Mouse (Mus musculus): ENCODE data around the gene Ost4. TPM values are rescaled to one million over a fixed set of nuclear protein-coding genes. Genes with fewer than 3 reads are reported as not detected.
"Not testable (repeated sequence)": the region's sequence is repeated elsewhere in the genome, so short reads cannot be mapped to it uniquely, and the experiment has no call there.

Ost4 gene
- polyA plus RNA-seq, 1 experiment from 2014 or later, result 186 TPM

DNA sequence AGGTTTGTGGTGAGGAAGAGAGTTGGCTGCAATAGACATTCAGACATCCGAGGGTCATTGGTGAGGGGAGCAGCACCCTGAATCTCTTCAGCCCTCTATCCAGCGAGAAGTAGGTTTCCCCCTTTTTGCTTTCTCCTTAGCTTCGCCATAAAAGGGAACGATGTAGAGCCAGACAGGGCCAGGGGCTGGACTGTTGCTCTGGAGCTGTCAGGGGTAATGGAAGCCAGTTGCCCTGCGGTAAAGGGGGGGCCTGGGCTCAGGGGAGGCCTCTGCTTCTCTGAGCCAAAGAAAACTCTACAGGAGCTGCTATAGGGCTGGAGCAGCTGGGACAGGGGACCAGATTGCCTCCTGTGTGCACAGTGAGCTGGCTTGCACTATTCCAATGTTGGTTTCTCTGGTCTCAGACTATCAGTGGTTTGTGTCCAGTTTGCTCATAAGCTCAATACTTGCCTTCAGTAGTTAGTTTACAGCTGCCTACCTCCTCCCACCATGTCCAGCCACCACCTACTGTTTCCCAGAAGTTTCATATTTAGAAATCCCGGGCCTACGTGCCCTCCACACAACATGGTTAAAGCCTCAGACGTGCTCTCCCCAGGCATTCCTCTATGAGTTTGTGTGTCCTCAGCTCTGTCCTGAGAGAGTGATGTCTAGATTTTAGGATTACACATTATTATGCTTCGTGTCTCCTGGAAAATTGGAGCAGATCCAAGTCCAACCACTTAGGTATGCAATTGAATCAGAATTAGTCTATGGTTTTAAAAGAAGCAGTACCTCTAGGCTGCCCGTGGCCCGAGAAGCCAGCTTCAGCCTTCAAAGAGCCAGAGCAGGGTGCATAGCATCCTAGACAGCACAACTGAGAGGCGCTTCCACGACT, 1.1 kb upstream of the Ost4 start:
- Histone ChIP-seq H3K4me3 (ENCODE audit: inconsistent target) (peak overlapping the region; percentile 31; the same call in 1 of the 2 replicates), H3K27ac (no peak overlapping the region), H3K79me2 (ENCODE audit: inconsistent target) (peaks cover 43% of the 10 kb centered on the region), H3K36me3 (ENCODE audit: inconsistent target) (peaks cover 8% of the 10 kb centered on the region; the same call in 1 of the 2 replicates)
- WGBS (ENCODE audit: missing documents), result 69% methylated on average over 13 of the region's 13 CpGs

- peaks cover 8% of the 10 kb centered on the region; the same call in 1 of the 2 replicates for H3K36me3 ChIP-seq (ENCODE audit: inconsistent target)
- no peak overlapping the region for H3K4me3 ChIP-seq (ENCODE audit: inconsistent target)
- 100% methylated on average over 5 of the region's 5 CpGs for WGBS (ENCODE audit: missing documents)
- no peak overlapping the region for H3K27ac ChIP-seq
- H3K79me2 ChIP-seq (ENCODE audit: inconsistent target), result peaks cover 75% of the 10 kb centered on the region
Measured at GRCm38 (mm10) chr5:30901860-30902259, 5.7 kb downstream of the Ost4 start.

DNA sequence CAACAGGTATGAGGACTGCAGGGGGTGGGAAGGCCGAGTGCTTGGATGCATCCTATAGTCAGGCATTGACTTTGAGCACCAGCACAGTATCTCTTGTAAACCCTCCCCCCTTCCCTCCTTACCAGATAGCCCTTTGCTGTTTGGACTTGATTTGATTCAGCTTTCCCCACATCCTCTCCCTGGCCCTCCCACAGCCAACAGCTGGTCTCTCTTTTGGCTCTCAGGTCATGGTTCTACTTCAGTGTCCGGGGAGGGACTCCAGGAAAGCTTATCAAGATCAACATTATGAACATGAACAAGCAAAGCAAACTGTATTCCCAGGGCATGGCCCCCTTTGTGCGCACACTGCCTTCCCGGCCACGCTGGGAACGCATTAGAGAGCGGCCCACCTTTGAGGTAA, 17.2 kb downstream of the Ost4 start:
- WGBS (ENCODE audit: missing documents), result 91% methylated on average over 7 of the region's 7 CpGs
- H3K79me2 ChIP-seq (ENCODE audit: inconsistent target), result no peaks in the 10 kb centered on the region; the same call in 1 of the 2 replicates
- no peak overlapping the region for H3K4me3 ChIP-seq (ENCODE audit: inconsistent target)
- H3K36me3 ChIP-seq (ENCODE audit: inconsistent target), result peaks cover 16% of the 10 kb centered on the region; the same call in 1 of the 2 replicates
- no peak overlapping the region for H3K27ac ChIP-seq

DNA sequence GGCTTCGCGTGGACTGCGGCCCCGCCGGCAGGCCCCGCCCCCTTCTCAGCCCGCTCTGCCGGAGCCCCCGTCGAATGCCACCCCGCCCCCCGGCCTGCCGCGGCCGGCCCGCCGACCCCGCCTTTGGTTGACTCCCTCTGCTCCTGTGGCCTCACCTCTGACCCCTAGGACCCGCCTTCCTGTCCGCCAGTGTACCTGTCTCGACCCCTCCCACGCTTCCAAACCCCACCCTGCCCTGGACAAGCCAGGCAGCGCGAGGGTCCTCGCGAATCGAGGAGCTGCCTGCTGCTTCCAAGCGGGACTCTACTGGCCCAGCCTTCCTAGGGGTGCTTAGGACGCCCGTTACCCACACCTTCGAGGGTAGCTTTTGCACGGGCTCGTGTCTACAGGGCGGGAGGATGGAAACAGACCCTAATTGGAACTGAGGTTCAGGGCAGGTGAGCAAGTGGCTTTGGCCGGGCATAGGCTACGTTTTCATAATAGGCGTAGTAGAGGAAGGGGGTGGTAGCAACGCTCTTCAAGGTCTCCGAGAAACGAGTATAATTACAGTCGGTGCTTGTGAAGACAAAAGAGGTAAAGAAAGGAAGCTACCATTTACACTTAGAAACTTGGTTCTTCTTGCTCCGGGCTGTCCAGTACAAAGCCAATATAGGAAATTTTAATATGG, 18.4 kb downstream of the Ost4 start:
- WGBS (ENCODE audit: missing documents), result 5% methylated on average over 38 of the region's 42 CpGs
- Histone ChIP-seq H3K79me2 (ENCODE audit: inconsistent target) (no peaks in the 10 kb centered on the region), H3K36me3 (ENCODE audit: inconsistent target) (peaks cover 16% of the 10 kb centered on the region; the same call in 1 of the 2 replicates), H3K4me3 (ENCODE audit: inconsistent target) (peak overlapping the region; percentile 69), H3K27ac (no peak overlapping the region)

- under 1% methylated on average over 42 of the region's 42 CpGs for WGBS (ENCODE audit: missing documents)
- H3K79me2 ChIP-seq (ENCODE audit: inconsistent target), result no peaks in the 10 kb centered on the region
Measured at GRCm38 (mm10) chr5:30888337-30889087, 19.1 kb downstream of the Ost4 start, which contains the start of gene Agbl5. Agbl5 (plus strand) TSS chr5:30888694.

GRCm38 (mm10) chr5:30887858-30888336, 19.7 kb downstream of the Ost4 start:
- WGBS (ENCODE audit: missing documents), result under 1% methylated on average over 28 of the region's 28 CpGs
- Histone ChIP-seq H3K36me3 (ENCODE audit: inconsistent target) (peaks cover 10% of the 10 kb centered on the region; the same call in 1 of the 2 replicates), H3K4me3 (ENCODE audit: inconsistent target) (peak overlapping the region; percentile 69), H3K27ac (peak overlapping the region; percentile 21; the same call in 1 of the 2 replicates), H3K79me2 (ENCODE audit: inconsistent target) (no peaks in the 10 kb centered on the region)

More at GRCm38 (mm10) chr5:30888337-30889087, 19.1 kb downstream of the Ost4 start, which contains the start of gene Agbl5:
- peak within 1 kb of the TSS; percentile 69 for H3K4me3 ChIP-seq (ENCODE audit: inconsistent target)
- H3K27ac ChIP-seq, result peak within 1 kb of the TSS; percentile 21; the same call in 1 of the 2 replicates
- H3K36me3 ChIP-seq (ENCODE audit: inconsistent target), result peaks cover 16% of the 10 kb centered on the region; the same call in 1 of the 2 replicates

- Histone ChIP-seq H3K36me3 (ENCODE audit: inconsistent target) (0 out of 2 replicates have a peak, but pooled peaks cover 5% of the 10 kb centered on the region), H3K4me3 (ENCODE audit: inconsistent target) (peak overlapping the region; percentile 69), H3K79me2 (ENCODE audit: inconsistent target) (no peaks in the 10 kb centered on the region), H3K27ac (peak overlapping the region; percentile 17; the same call in 1 of the 2 replicates)
- WGBS (ENCODE audit: missing documents), result 2% methylated on average over 19 of the region's 19 CpGs
Measured at GRCm38 (mm10) chr5:30887331-30887761, 20.2 kb downstream of the Ost4 start.

DNA sequence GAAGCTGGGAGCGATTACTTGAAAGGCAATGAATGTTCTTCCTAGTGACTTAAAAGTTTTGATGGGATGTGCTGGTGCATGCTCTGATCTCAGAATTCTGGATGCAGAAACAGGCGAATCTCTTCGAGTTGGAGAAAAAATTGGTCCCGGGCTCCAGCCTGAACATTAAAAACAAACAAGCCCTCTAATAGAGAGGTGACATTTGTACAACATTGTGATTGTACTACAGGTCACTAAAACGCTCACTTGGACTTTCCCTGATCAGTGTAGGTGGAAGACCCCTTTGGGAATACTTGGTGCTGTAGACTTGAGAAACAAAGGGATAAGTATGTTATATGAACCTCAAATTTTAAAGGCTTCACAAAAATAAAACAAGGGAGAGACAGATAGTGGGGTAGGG, 20.9 kb downstream of the Ost4 start:
- Histone ChIP-seq H3K79me2 (ENCODE audit: inconsistent target) (no peaks in the 10 kb centered on the region), H3K36me3 (ENCODE audit: inconsistent target) (no peaks in the 10 kb centered on the region), H3K4me3 (ENCODE audit: inconsistent target) (peak overlapping the region; percentile 69), H3K27ac (no peak overlapping the region)
- 24% methylated on average over 5 of the region's 5 CpGs for WGBS (ENCODE audit: missing documents)

- no peak overlapping the region for H3K27ac ChIP-seq
Measured at GRCm38 (mm10) chr5:30886209-30886608, 21.4 kb downstream of the Ost4 start.

DNA sequence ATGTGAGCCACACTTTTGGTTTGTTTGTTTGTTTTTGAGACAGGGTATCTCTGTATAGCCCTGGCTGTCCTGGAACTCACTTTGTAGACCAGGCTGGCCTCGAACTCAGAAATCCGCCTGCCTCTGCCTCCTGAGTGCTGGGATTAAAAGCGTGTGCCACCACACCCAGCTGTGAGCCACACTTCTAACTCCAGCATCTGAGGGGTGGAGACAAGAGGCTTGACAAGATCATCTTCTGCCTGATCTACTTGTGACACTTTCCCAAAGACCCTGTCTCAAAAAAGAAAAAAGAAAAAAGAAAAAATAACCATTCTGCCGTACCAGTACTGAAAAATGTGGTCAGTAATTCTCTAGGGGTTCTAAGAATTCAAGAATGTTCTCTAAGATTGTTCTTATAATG, 25.7 kb downstream of the Ost4 start:
- not testable (repeated sequence) for H3K36me3 ChIP-seq (ENCODE audit: inconsistent target); H3K27ac ChIP-seq; H3K4me3 ChIP-seq (ENCODE audit: inconsistent target); H3K79me2 ChIP-seq (ENCODE audit: inconsistent target)
- 90% methylated on average over 3 of the region's 4 CpGs for WGBS (ENCODE audit: missing documents)

More at GRCm38 (mm10) chr5:30886209-30886608, 21.4 kb downstream of the Ost4 start:
- H3K4me3 ChIP-seq (ENCODE audit: inconsistent target), result no peak overlapping the region
- WGBS (ENCODE audit: missing documents), result 86% methylated on average over 4 of the region's 4 CpGs
- H3K36me3 ChIP-seq (ENCODE audit: inconsistent target), result no peaks in the 10 kb centered on the region
- H3K79me2 ChIP-seq (ENCODE audit: inconsistent target), result no peaks in the 10 kb centered on the region

DNA sequence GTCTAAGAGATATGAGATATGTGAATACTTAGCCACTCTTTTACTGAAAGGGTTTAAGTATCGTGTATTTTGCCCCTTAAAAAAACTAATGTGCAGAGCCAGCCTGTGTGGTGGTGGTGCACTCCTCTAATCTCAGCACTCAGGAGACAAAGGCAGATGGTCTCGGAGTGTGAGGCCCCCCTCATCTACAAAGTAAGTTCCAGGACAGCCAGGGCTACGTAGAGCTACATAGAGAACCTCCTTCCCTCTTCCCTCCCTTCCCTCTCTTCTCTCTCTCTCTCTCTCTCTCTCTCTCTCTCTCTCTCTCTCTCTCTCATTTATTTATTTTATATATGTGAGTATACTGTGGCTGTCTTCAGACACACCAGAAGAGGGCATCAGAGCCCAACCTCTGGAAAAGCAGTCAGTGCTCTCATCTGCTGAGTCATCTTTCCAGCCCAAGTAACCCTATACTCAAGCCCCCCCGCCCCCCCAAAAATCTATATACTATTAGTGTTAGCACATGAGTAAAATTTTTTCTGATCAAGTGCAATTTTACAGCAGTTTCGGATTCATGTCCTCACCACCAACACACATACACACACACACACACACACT, 28.1 kb downstream of the Ost4 start:
- no peak overlapping the region for H3K4me3 ChIP-seq (ENCODE audit: inconsistent target)
- H3K27ac ChIP-seq, result no peak overlapping the region
- WGBS (ENCODE audit: missing documents), result 93% methylated on average over 5 of the region's 5 CpGs
- peaks cover 31% of the 10 kb centered on the region for H3K36me3 ChIP-seq (ENCODE audit: inconsistent target)
- no peaks in the 10 kb centered on the region for H3K79me2 ChIP-seq (ENCODE audit: inconsistent target)

- 88% methylated on average over 6 of the region's 6 CpGs for WGBS (ENCODE audit: missing documents)
- peaks cover 39% of the 10 kb centered on the region for H3K36me3 ChIP-seq (ENCODE audit: inconsistent target)
Measured at GRCm38 (mm10) chr5:30878616-30879015, 29.0 kb downstream of the Ost4 start.

DNA sequence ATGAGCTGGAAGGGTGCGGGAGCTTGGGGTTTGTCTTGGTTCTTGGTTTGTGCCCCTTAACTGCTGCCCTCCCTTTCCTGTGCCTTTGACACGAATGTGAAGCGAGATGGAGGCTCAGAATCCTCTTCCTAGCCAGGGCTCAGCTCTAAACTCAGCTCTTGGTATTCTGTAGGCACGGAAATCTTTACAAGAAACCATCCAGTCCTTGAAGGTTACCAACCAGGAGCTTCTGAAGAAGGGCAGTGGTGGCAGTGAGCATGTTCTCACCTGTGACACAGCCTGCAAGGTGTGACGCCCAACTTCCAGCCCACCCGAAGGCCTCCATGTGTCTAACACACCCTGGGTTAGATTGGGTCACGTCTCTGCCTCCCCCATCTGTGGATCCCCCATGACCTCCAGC, 33.2 kb downstream of the Ost4 start:
- 98% methylated on average over 7 of the region's 7 CpGs for WGBS (ENCODE audit: missing documents)
- Histone ChIP-seq H3K36me3 (ENCODE audit: inconsistent target) (peaks cover 56% of the 10 kb centered on the region), H3K4me3 (ENCODE audit: inconsistent target) (no peak overlapping the region), H3K27ac (no peak overlapping the region), H3K79me2 (ENCODE audit: inconsistent target) (peaks cover 12% of the 10 kb centered on the region)

More at GRCm38 (mm10) chr5:30878616-30879015, 29.0 kb downstream of the Ost4 start:
- Histone ChIP-seq H3K4me3 (ENCODE audit: inconsistent target) (no peak overlapping the region), H3K27ac (no peak overlapping the region), H3K79me2 (ENCODE audit: inconsistent target) (no peaks in the 10 kb centered on the region)

Measured in macrophage (primary cell).